Mouse (Mus musculus): ENCODE measurements around the gene Pgghg. TPM values are rescaled to one million over a fixed set of nuclear protein-coding genes. Genes with fewer than 3 reads are reported as not detected.
A peak's percentile ranks its signal among the peaks of the same experiment; 100 is the strongest.

Gene Pgghg
- total and polyA plus RNA-seq, 3 experiments = 3.1 to 3.3 (median 3.2) TPM

DNA sequence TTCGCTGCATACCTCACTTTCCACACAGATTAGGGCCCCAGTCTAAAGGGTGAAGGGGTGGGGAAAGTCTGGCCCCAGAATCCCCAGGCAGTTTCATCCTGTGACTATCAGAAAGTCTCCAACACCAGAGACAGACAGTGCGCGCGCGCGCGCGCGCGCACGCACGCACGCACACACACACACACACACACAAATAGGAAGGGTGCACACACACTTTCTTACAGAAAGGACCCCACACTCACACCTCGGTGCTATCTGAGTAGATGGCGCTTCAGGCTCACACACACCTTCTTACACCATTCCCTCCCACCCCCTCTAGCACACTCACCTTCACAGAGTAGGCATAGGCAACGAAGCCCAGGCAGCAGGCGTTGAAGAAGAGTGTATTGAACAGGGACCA lies 14.2 kb downstream of the Pgghg start:
- in situ Hi-C loops (cut with MboI; ENCODE audit: low pct_ligation_motif_present, low pct_unique_long_range_greater_than_20kb, low sequenced_read_pairs) (loop anchor here (5.0 kb wide), 2 partner anchors 57 to 97 kb away; partner anchors contain the start of gene Ifitm3), dilution Hi-C loops (cut with MboI; ENCODE audit: extremely low pct_ligation_motif_present, extremely low pct_unique_long_range_greater_than_20kb, low sequenced_read_pairs) (no loop called here)
- Histone ChIP-seq H3K4me2 (ENCODE audit: insufficient read depth, low read depth, poor library complexity, severe bottlenecking) (peak overlapping the region; percentile 48), H3K4me1 (ENCODE audit: control insufficient read depth in 1 of 2, insufficient read depth in 2 of 2) (peaks cover 3 to 51% of the 10 kb centered on the region in 2 experiments), H3K4me3 (replicated peaks in 1 of 3; ENCODE audit: low read depth in 2 of 3, low read length in 2 of 3, poor library complexity in 1 of 3) (peak overlapping the region; percentile 66 to 78 (median 69)), H3K9ac (ENCODE audit: insufficient read depth, low read depth) (peak overlapping the region; percentile 36), H3K9me3 (replicated peaks; ENCODE audit: low read length) (no peaks in the 10 kb centered on the region), H3K27me3 (replicated peaks) (no peaks in the 10 kb centered on the region), H3K79me2 (replicated peaks; ENCODE audit: control insufficient read depth, extremely low read depth, insufficient read depth, poor library complexity, severe bottlenecking) (peaks cover 5% of the 10 kb centered on the region; the same call in 1 of the 2 replicates), H3K36me3 (replicated peaks in 1 of 2; ENCODE audit: control insufficient read depth in 1 of 2, insufficient read depth in 1 of 2, low read length in 1 of 2) (peaks cover 0 to 35% of the 10 kb centered on the region in 2 experiments), H3K27ac (ENCODE audit: insufficient read depth, low read depth) (peak overlapping the region; percentile 78)
- TF ChIP-seq JUND (conservative IDR thresholded peaks at IDR 0.05; ENCODE audit: low read depth, low read length) (no peak), ZC3H11A (IDR thresholded peaks at IDR 0.05; ENCODE audit: low read depth, low read length) (no peak), PAX5 (IDR thresholded peaks at IDR 0.05; ENCODE audit: low read length) (no peak), E2F4 (IDR thresholded peaks at IDR 0.05; ENCODE audit: insufficient replicate concordance, low read depth, low read length) (no peak), USF1 (IDR thresholded peaks at IDR 0.05; ENCODE audit: low read depth, low read length) (no peak), UBTF (IDR thresholded peaks at IDR 0.05; ENCODE audit: low read depth, low read length) (no peak), CHD1 (IDR thresholded peaks at IDR 0.05; ENCODE audit: low read depth, low read length) (0 out of 2 replicates have a peak, but pooled peaks have one; percentile 33), MXI1 (IDR thresholded peaks at IDR 0.05; ENCODE audit: low read depth, low read length) (peak; percentile 35; the same call in 1 of the 2 replicates), KAT2A (IDR thresholded peaks at IDR 0.05; ENCODE audit: insufficient replicate concordance, low read length) (no peak), TBP (conservative IDR thresholded peaks at IDR 0.05; ENCODE audit: low read depth, low read length) (no peak), ZNF384 (IDR thresholded peaks at IDR 0.05; ENCODE audit: low read depth, low read length) (no peak), SMC3 (IDR thresholded peaks at IDR 0.05; ENCODE audit: low read depth, low read length) (no peak), TCF12 (IDR thresholded peaks at IDR 0.05; ENCODE audit: low read depth, low read length) (no peak), GABPA (IDR thresholded peaks at IDR 0.05; ENCODE audit: insufficient replicate concordance, low read depth, low read length) (no peak), NRF1 (IDR thresholded peaks at IDR 0.05; ENCODE audit: low read depth, low read length) (peak; percentile 68), HCFC1 (IDR thresholded peaks at IDR 0.05; ENCODE audit: low read depth, low read length) (no peak), ZMIZ1 (IDR thresholded peaks at IDR 0.05; ENCODE audit: low read depth, low read length) (no peak), MYC (IDR thresholded peaks at IDR 0.05; ENCODE audit: low read depth, low read length) (peak; percentile 61), ETS1 (conservative IDR thresholded peaks at IDR 0.05; ENCODE audit: low read depth, low read length) (no peak), USF2 (conservative IDR thresholded peaks at IDR 0.05; ENCODE audit: low read depth, low read length) (no peak), ELF1 (IDR thresholded peaks at IDR 0.05; ENCODE audit: low read depth, low read length) (no peak), RCOR1 (conservative IDR thresholded peaks at IDR 0.05; ENCODE audit: low read depth, low read length) (no peak), POLR2AphosphoS2 (IDR thresholded peaks at IDR 0.05; ENCODE audit: low read depth, low read length) (no peak), BHLHE40 (IDR thresholded peaks at IDR 0.05; ENCODE audit: low read depth, low read length) (no peak), MAFK (IDR thresholded peaks at IDR 0.05; ENCODE audit: insufficient replicate concordance, low read length) (no peak), NELFE (IDR thresholded peaks at IDR 0.05; ENCODE audit: low read depth, low read length) (no peak), CHD2 (IDR thresholded peaks at IDR 0.05; ENCODE audit: low read length) (no peak), POLR2A (IDR thresholded peaks at IDR 0.05; ENCODE audit: low read depth, low read length) (0 out of 2 replicates have a peak, but pooled peaks have one; percentile 47), SIN3A (IDR thresholded peaks at IDR 0.05; ENCODE audit: low read length) (0 out of 2 replicates have a peak, but pooled peaks have one; percentile 40), JUN (IDR thresholded peaks at IDR 0.05; ENCODE audit: insufficient read depth, low read depth, low read length) (no peak), CTCF (conservative IDR thresholded peaks at IDR 0.05 in 1 of 2, IDR thresholded peaks at IDR 0.05 in 1 of 2; ENCODE audit: low read depth in 2 of 2, low read length in 2 of 2) (no peak), RAD21 (IDR thresholded peaks at IDR 0.05; ENCODE audit: low read depth, low read length) (no peak), MAX (IDR thresholded peaks at IDR 0.05; ENCODE audit: low read length) (0 out of 2 replicates have a peak, but pooled peaks have one; percentile 22), ZKSCAN1 (IDR thresholded peaks at IDR 0.05; ENCODE audit: borderline replicate concordance, low read depth, low read length) (no peak), EP300 (IDR thresholded peaks at IDR 0.05; ENCODE audit: low read length) (no peak), MAZ (IDR thresholded peaks at IDR 0.05; ENCODE audit: low read depth, low read length) (no peak), MEF2A (IDR thresholded peaks at IDR 0.05; ENCODE audit: borderline replicate concordance, low read depth, low read length) (no peak), IRF4 (IDR thresholded peaks at IDR 0.05; ENCODE audit: low read depth, low read length) (0 out of 2 replicates have a peak, but pooled peaks have one; percentile 7)
- peak; percentile 44 for DNase-seq (ENCODE audit: extremely low read depth)
